Mouse (Mus musculus): Measurements from ENCODE around the gene Hprt.
A peak's percentile ranks its signal among the peaks of the same experiment; 100 is the strongest.
"Not testable (repeated sequence)": the region's sequence is repeated elsewhere in the genome, so short reads cannot be mapped to it uniquely, and the experiment has no call there.

Hprt gene

GRCm38 (mm10) chrX:52972680-52973079, 15.3 kb upstream of the Hprt start:
- Histone ChIP-seq H3K27me3 (ENCODE audit: insufficient read depth, low read length) (no peaks in the 10 kb centered on the region), H3K36me3 (ENCODE audit: insufficient read depth, low read length) (no peaks in the 10 kb centered on the region), H3K9me3 (ENCODE audit: low read length) (no peaks in the 10 kb centered on the region), H3K4me1 (replicated peaks; ENCODE audit: low read depth, low read length) (no peaks in the 10 kb centered on the region), H3K4me3 (replicated peaks; ENCODE audit: low read length) (no peak overlapping the region)
- no peak for TF ChIP-seq CTCF (conservative IDR thresholded peaks at IDR 0.05; ENCODE audit: low read length)
- TF ChIP-seq NANOG (IDR thresholded peaks at IDR 0.05; ENCODE audit: borderline replicate concordance, low read length), result no peak
- no peak for TF ChIP-seq POU5F1 (IDR thresholded peaks at IDR 0.05; ENCODE audit: borderline replicate concordance, low read length)

- Histone ChIP-seq H3K27me3 (ENCODE audit: insufficient read depth, low read length) (no peaks in the 10 kb centered on the region), H3K4me1 (replicated peaks; ENCODE audit: low read depth, low read length) (no peaks in the 10 kb centered on the region), H3K4me3 (replicated peaks; ENCODE audit: low read length) (no peak overlapping the region), H3K9me3 (ENCODE audit: low read length) (no peaks in the 10 kb centered on the region), H3K36me3 (ENCODE audit: insufficient read depth, low read length) (no peaks in the 10 kb centered on the region)
- TF ChIP-seq NANOG (IDR thresholded peaks at IDR 0.05; ENCODE audit: borderline replicate concordance, low read length) (no peak), CTCF (conservative IDR thresholded peaks at IDR 0.05; ENCODE audit: low read length) (no peak), POU5F1 (IDR thresholded peaks at IDR 0.05; ENCODE audit: borderline replicate concordance, low read length) (no peak)
Measured at GRCm38 (mm10) chrX:52978576-52978975, 9.4 kb upstream of the Hprt start.

GRCm38 (mm10) chrX:52981378-52981777, 6.6 kb upstream of the Hprt start:
- H3K9me3 ChIP-seq (ENCODE audit: low read length), result no peaks in the 10 kb centered on the region
- no peaks in the 10 kb centered on the region for H3K27me3 ChIP-seq (ENCODE audit: insufficient read depth, low read length)
- H3K4me3 ChIP-seq (replicated peaks; ENCODE audit: low read length), result no peak overlapping the region
- H3K36me3 ChIP-seq (ENCODE audit: insufficient read depth, low read length), result no peaks in the 10 kb centered on the region
- TF ChIP-seq CTCF (conservative IDR thresholded peaks at IDR 0.05; ENCODE audit: low read length) (no peak), NANOG (IDR thresholded peaks at IDR 0.05; ENCODE audit: borderline replicate concordance, low read length) (no peak), POU5F1 (IDR thresholded peaks at IDR 0.05; ENCODE audit: borderline replicate concordance, low read length) (no peak)
- H3K4me1 ChIP-seq (replicated peaks; ENCODE audit: low read depth, low read length), result no peaks in the 10 kb centered on the region

GRCm38 (mm10) chrX:52994726-52995125, 6.8 kb downstream of the Hprt start:
- H3K9me3 ChIP-seq (ENCODE audit: low read length); H3K27me3 ChIP-seq (ENCODE audit: insufficient read depth, low read length); H3K36me3 ChIP-seq (ENCODE audit: insufficient read depth, low read length); H3K4me1 ChIP-seq (replicated peaks; ENCODE audit: low read depth, low read length); H3K4me3 ChIP-seq (replicated peaks; ENCODE audit: low read length): not testable (repeated sequence)

GRCm38 (mm10) chrX:53004887-53005286, 16.9 kb downstream of the Hprt start:
- not testable (repeated sequence) for H3K9me3 ChIP-seq (ENCODE audit: low read length); H3K4me1 ChIP-seq (replicated peaks; ENCODE audit: low read depth, low read length); H3K27me3 ChIP-seq (ENCODE audit: insufficient read depth, low read length); H3K36me3 ChIP-seq (ENCODE audit: insufficient read depth, low read length); H3K4me3 ChIP-seq (replicated peaks; ENCODE audit: low read length)
- peak; percentile 12; the same call in 1 of the 2 replicates for TF ChIP-seq CTCF (conservative IDR thresholded peaks at IDR 0.05; ENCODE audit: low read length)

GRCm38 (mm10) chrX:53006062-53006461, 18.1 kb downstream of the Hprt start:
- no peaks in the 10 kb centered on the region for H3K9me3 ChIP-seq (ENCODE audit: low read length)
- no peak overlapping the region for H3K4me3 ChIP-seq (replicated peaks; ENCODE audit: low read length)
- no peaks in the 10 kb centered on the region for H3K4me1 ChIP-seq (replicated peaks; ENCODE audit: low read depth, low read length)
- no peaks in the 10 kb centered on the region for H3K36me3 ChIP-seq (ENCODE audit: insufficient read depth, low read length)
- TF ChIP-seq POU5F1 (IDR thresholded peaks at IDR 0.05; ENCODE audit: borderline replicate concordance, low read length), result no peak
- TF ChIP-seq CTCF (conservative IDR thresholded peaks at IDR 0.05; ENCODE audit: low read length), result peak; percentile 79
- TF ChIP-seq NANOG (IDR thresholded peaks at IDR 0.05; ENCODE audit: borderline replicate concordance, low read length), result no peak
- no peaks in the 10 kb centered on the region for H3K27me3 ChIP-seq (ENCODE audit: insufficient read depth, low read length)

GRCm38 (mm10) chrX:53015549-53015948, 27.6 kb downstream of the Hprt start:
- TF ChIP-seq NANOG (IDR thresholded peaks at IDR 0.05; ENCODE audit: borderline replicate concordance, low read length), result no peak
- TF ChIP-seq POU5F1 (IDR thresholded peaks at IDR 0.05; ENCODE audit: borderline replicate concordance, low read length), result no peak
- peak; percentile 33 for TF ChIP-seq CTCF (conservative IDR thresholded peaks at IDR 0.05; ENCODE audit: low read length)
- no peaks in the 10 kb centered on the region for H3K9me3 ChIP-seq (ENCODE audit: low read length)
- no peak overlapping the region for H3K4me3 ChIP-seq (replicated peaks; ENCODE audit: low read length)
- H3K36me3 ChIP-seq (ENCODE audit: insufficient read depth, low read length), result no peaks in the 10 kb centered on the region
- H3K27me3 ChIP-seq (ENCODE audit: insufficient read depth, low read length), result no peaks in the 10 kb centered on the region
- H3K4me1 ChIP-seq (replicated peaks; ENCODE audit: low read depth, low read length), result no peaks in the 10 kb centered on the region

GRCm38 (mm10) chrX:53023021-53023420, 35.1 kb downstream of the Hprt start:
- Histone ChIP-seq H3K36me3 (ENCODE audit: insufficient read depth, low read length) (no peaks in the 10 kb centered on the region), H3K4me1 (replicated peaks; ENCODE audit: low read depth, low read length) (no peaks in the 10 kb centered on the region), H3K27me3 (ENCODE audit: insufficient read depth, low read length) (no peaks in the 10 kb centered on the region), H3K4me3 (replicated peaks; ENCODE audit: low read length) (no peak overlapping the region), H3K9me3 (ENCODE audit: low read length) (no peaks in the 10 kb centered on the region)
- TF ChIP-seq NANOG (IDR thresholded peaks at IDR 0.05; ENCODE audit: borderline replicate concordance, low read length) (no peak), CTCF (conservative IDR thresholded peaks at IDR 0.05; ENCODE audit: low read length) (no peak)

GRCm38 (mm10) chrX:53024268-53024667, 36.3 kb downstream of the Hprt start:
- H3K4me3 ChIP-seq (replicated peaks; ENCODE audit: low read length); H3K36me3 ChIP-seq (ENCODE audit: insufficient read depth, low read length); H3K9me3 ChIP-seq (ENCODE audit: low read length); H3K27me3 ChIP-seq (ENCODE audit: insufficient read depth, low read length); H3K4me1 ChIP-seq (replicated peaks; ENCODE audit: low read depth, low read length): not testable (repeated sequence)
